Mouse (Mus musculus): ENCODE results near the gene Gm10778. TPM values are rescaled to one million over a fixed set of nuclear protein-coding genes. Genes with fewer than 3 reads are reported as not detected.
"Not testable (repeated sequence)": the region's sequence is repeated elsewhere in the genome, so short reads cannot be mapped to it uniquely, and the experiment has no call there.

Gm10778 gene
- 7.4 and 8.7 TPM in 2 replicates for polyA plus RNA-seq (2014; fragmentation: Nextera tagmentation; extraction: Ambion mirVana)

GRCm38 (mm10) chr10:81648803-81649775 is at the start of gene Gm10778:
Gene Gm10778, plus strand, starts transcription at chr10:81649059.
- H3K36me3 ChIP-seq (ENCODE audit: control insufficient read depth, insufficient read depth, low read length); H3K4me1 ChIP-seq (ENCODE audit: control insufficient read depth, insufficient read depth, low read length); H3K9me3 ChIP-seq (ENCODE audit: control insufficient read depth, low read length); H3K27me3 ChIP-seq (ENCODE audit: control insufficient read depth, insufficient read depth, low read length): not testable (repeated sequence)
- peak within 1 kb of the TSS; percentile 67 for H3K27ac ChIP-seq (ENCODE audit: low read depth, low read length)
- peak within 1 kb of the TSS; percentile 47 for H3K4me2 ChIP-seq (ENCODE audit: low read depth, low read length)
- H3K9ac ChIP-seq (replicated peaks; ENCODE audit: low read depth, low read length), result peak within 1 kb of the TSS; percentile 47
- ATAC-seq (ENCODE audit: low read depth), result peak; percentile 96
- H3K4me3 ChIP-seq (ENCODE audit: low read depth, low read length), result peak within 1 kb of the TSS; percentile 44
- WGBS, result 2% methylated on average over 30 of the region's 52 CpGs

- Histone ChIP-seq H3K9me3 (ENCODE audit: control insufficient read depth, low read length) (no peaks in the 10 kb centered on the region), H3K27ac (ENCODE audit: low read depth, low read length) (no peak overlapping the region), H3K4me3 (ENCODE audit: low read depth, low read length) (no peak overlapping the region), H3K4me1 (ENCODE audit: control insufficient read depth, insufficient read depth, low read length) (peaks cover 29% of the 10 kb centered on the region), H3K4me2 (ENCODE audit: low read depth, low read length) (no peak overlapping the region), H3K27me3 (ENCODE audit: control insufficient read depth, insufficient read depth, low read length) (no peaks in the 10 kb centered on the region; the same call in 1 of the 2 replicates), H3K9ac (replicated peaks; ENCODE audit: low read depth, low read length) (no peak overlapping the region), H3K36me3 (ENCODE audit: control insufficient read depth, insufficient read depth, low read length) (no peaks in the 10 kb centered on the region)
- no peak for ATAC-seq (ENCODE audit: low read depth)
- WGBS, result 81% methylated on average over 5 of the region's 5 CpGs
Measured at GRCm38 (mm10) chr10:81599630-81600029, 49.2 kb upstream of the Gm10778 start.

- WGBS, result 49% methylated on average over 10 of the region's 10 CpGs
- H3K27me3 ChIP-seq (ENCODE audit: control insufficient read depth, insufficient read depth, low read length), result no peaks in the 10 kb centered on the region; the same call in 1 of the 2 replicates
- no peaks in the 10 kb centered on the region for H3K9me3 ChIP-seq (ENCODE audit: control insufficient read depth, low read length)
- peaks cover 29% of the 10 kb centered on the region for H3K4me1 ChIP-seq (ENCODE audit: control insufficient read depth, insufficient read depth, low read length)
- H3K9ac ChIP-seq (replicated peaks; ENCODE audit: low read depth, low read length), result no peak overlapping the region
- ATAC-seq (ENCODE audit: low read depth), result no peak
- no peak overlapping the region for H3K4me3 ChIP-seq (ENCODE audit: low read depth, low read length)
- no peak overlapping the region for H3K27ac ChIP-seq (ENCODE audit: low read depth, low read length)
- no peaks in the 10 kb centered on the region for H3K36me3 ChIP-seq (ENCODE audit: control insufficient read depth, insufficient read depth, low read length)
- H3K4me2 ChIP-seq (ENCODE audit: low read depth, low read length), result no peak overlapping the region
Measured at GRCm38 (mm10) chr10:81600096-81600495, 48.8 kb upstream of the Gm10778 start.

- H3K4me2 ChIP-seq (ENCODE audit: low read depth, low read length), result peak within 1 kb of the TSS; percentile 43
- peaks cover 26% of the 10 kb centered on the region for H3K4me1 ChIP-seq (ENCODE audit: control insufficient read depth, insufficient read depth, low read length)
- H3K36me3 ChIP-seq (ENCODE audit: control insufficient read depth, insufficient read depth, low read length), result no peaks in the 10 kb centered on the region
- no peak within 1 kb of the TSS; the same call in 1 of the 2 replicates for H3K9ac ChIP-seq (replicated peaks; ENCODE audit: low read depth, low read length)
- 0 out of 2 replicates have a peak within 1 kb of the TSS, but pooled peaks have one; percentile 15 for H3K4me3 ChIP-seq (ENCODE audit: low read depth, low read length)
- WGBS, result 1% methylated on average over 28 of the region's 28 CpGs
- H3K27ac ChIP-seq (ENCODE audit: low read depth, low read length), result no peak within 1 kb of the TSS
- peak; percentile 74 for ATAC-seq (ENCODE audit: low read depth)
- no peaks in the 10 kb centered on the region for H3K9me3 ChIP-seq (ENCODE audit: control insufficient read depth, low read length)
- H3K27me3 ChIP-seq (ENCODE audit: control insufficient read depth, insufficient read depth, low read length), result no peaks in the 10 kb centered on the region; the same call in 1 of the 2 replicates
Measured at GRCm38 (mm10) chr10:81600738-81601203, 48.1 kb upstream of the Gm10778 start, which contains the start of gene Tle6. Gene Tle6, minus strand, starts transcription at chr10:81601073.

GRCm38 (mm10) chr10:81601396-81601905 is 47.4 kb upstream of the Gm10778 start:
- Histone ChIP-seq H3K27ac (ENCODE audit: low read depth, low read length) (no peak overlapping the region), H3K4me3 (ENCODE audit: low read depth, low read length) (no peak overlapping the region), H3K9me3 (ENCODE audit: control insufficient read depth, low read length) (no peaks in the 10 kb centered on the region), H3K36me3 (ENCODE audit: control insufficient read depth, insufficient read depth, low read length) (no peaks in the 10 kb centered on the region), H3K4me2 (ENCODE audit: low read depth, low read length) (peak overlapping the region; percentile 43; the same call in 1 of the 2 replicates), H3K9ac (replicated peaks; ENCODE audit: low read depth, low read length) (no peak overlapping the region), H3K27me3 (ENCODE audit: control insufficient read depth, insufficient read depth, low read length) (no peaks in the 10 kb centered on the region; the same call in 1 of the 2 replicates), H3K4me1 (ENCODE audit: control insufficient read depth, insufficient read depth, low read length) (peaks cover 20% of the 10 kb centered on the region)
- 19% methylated on average over 7 of the region's 7 CpGs for WGBS
- ATAC-seq (ENCODE audit: low read depth), result peak; percentile 0; the same call in 1 of the 2 replicates

GRCm38 (mm10) chr10:81602741-81603151 is 46.1 kb upstream of the Gm10778 start:
- Histone ChIP-seq H3K27me3 (ENCODE audit: control insufficient read depth, insufficient read depth, low read length) (no peaks in the 10 kb centered on the region; the same call in 1 of the 2 replicates), H3K4me2 (ENCODE audit: low read depth, low read length) (no peak overlapping the region), H3K27ac (ENCODE audit: low read depth, low read length) (no peak overlapping the region), H3K4me3 (ENCODE audit: low read depth, low read length) (no peak overlapping the region), H3K36me3 (ENCODE audit: control insufficient read depth, insufficient read depth, low read length) (no peaks in the 10 kb centered on the region), H3K9me3 (ENCODE audit: control insufficient read depth, low read length) (no peaks in the 10 kb centered on the region), H3K4me1 (ENCODE audit: control insufficient read depth, insufficient read depth, low read length) (peaks cover 13% of the 10 kb centered on the region), H3K9ac (replicated peaks; ENCODE audit: low read depth, low read length) (no peak overlapping the region)
- 12% methylated on average over 4 of the region's 4 CpGs for WGBS
- ATAC-seq (ENCODE audit: low read depth), result no peak

- WGBS, result 80% methylated on average over 12 of the region's 12 CpGs
- H3K27me3 ChIP-seq (ENCODE audit: control insufficient read depth, insufficient read depth, low read length), result no peaks in the 10 kb centered on the region
- no peak overlapping the region for H3K9ac ChIP-seq (replicated peaks; ENCODE audit: low read depth, low read length)
- H3K4me2 ChIP-seq (ENCODE audit: low read depth, low read length), result peak overlapping the region; percentile 71; the same call in 1 of the 2 replicates
- H3K9me3 ChIP-seq (ENCODE audit: control insufficient read depth, low read length), result no peaks in the 10 kb centered on the region
- peak overlapping the region; percentile 1; the same call in 1 of the 2 replicates for H3K27ac ChIP-seq (ENCODE audit: low read depth, low read length)
- no peaks in the 10 kb centered on the region for H3K36me3 ChIP-seq (ENCODE audit: control insufficient read depth, insufficient read depth, low read length)
- peaks cover 13% of the 10 kb centered on the region for H3K4me1 ChIP-seq (ENCODE audit: control insufficient read depth, insufficient read depth, low read length)
- H3K4me3 ChIP-seq (ENCODE audit: low read depth, low read length), result no peak overlapping the region
- 0 out of 2 replicates have a peak, but pooled peaks have one; percentile 2 for ATAC-seq (ENCODE audit: low read depth)
Measured at GRCm38 (mm10) chr10:81604019-81604967, 44.6 kb upstream of the Gm10778 start.

- H3K27ac ChIP-seq (ENCODE audit: low read depth, low read length), result peak overlapping the region; percentile 91
- H3K9ac ChIP-seq (replicated peaks; ENCODE audit: low read depth, low read length), result peak overlapping the region; percentile 47; the same call in 1 of the 2 replicates
- H3K4me3 ChIP-seq (ENCODE audit: low read depth, low read length), result peak overlapping the region; percentile 55
- peak overlapping the region; percentile 71 for H3K4me2 ChIP-seq (ENCODE audit: low read depth, low read length)
- H3K4me1 ChIP-seq (ENCODE audit: control insufficient read depth, insufficient read depth, low read length), result peaks cover 13% of the 10 kb centered on the region
- WGBS, result 19% methylated on average over 29 of the region's 29 CpGs
- H3K36me3 ChIP-seq (ENCODE audit: control insufficient read depth, insufficient read depth, low read length), result no peaks in the 10 kb centered on the region
- no peaks in the 10 kb centered on the region for H3K27me3 ChIP-seq (ENCODE audit: control insufficient read depth, insufficient read depth, low read length)
- ATAC-seq (ENCODE audit: low read depth), result peak; percentile 31
- H3K9me3 ChIP-seq (ENCODE audit: control insufficient read depth, low read length), result no peaks in the 10 kb centered on the region
Measured at GRCm38 (mm10) chr10:81604968-81605665, 43.7 kb upstream of the Gm10778 start.

Measured in neural tube, embryonic 14.5 days (tissue).